Mouse (Mus musculus): ENCODE measurements at regions not wholly inside any gene's neighbourhood (a gene's known extent, or its start where the extent isn't known, plus 50 kb on each side); places are given as distances from the start of the nearest gene placed in this dataset.

- no peak overlapping the region for H3K4me3 ChIP-seq (ENCODE audit: insufficient read depth, low read length)
- TF ChIP-seq POLR2A (IDR thresholded peaks at IDR 0.05; ENCODE audit: borderline replicate concordance, low read depth, low read length): no peak
- TF ChIP-seq CTCF (IDR thresholded peaks at IDR 0.05; ENCODE audit: low read depth, low read length): no peak
- H3K4me1 ChIP-seq (ENCODE audit: control insufficient read depth, insufficient read depth, low read length): peaks cover 4% of the 10 kb centered on the region; the same call in 1 of the 2 replicates
- no peak overlapping the region for H3K27ac ChIP-seq (ENCODE audit: insufficient read depth, low read depth, low read length)
Observed at GRCm38 (mm10) chr9:41736881-41737280, 387.2 kb downstream of the Sorl1 start.

DNA sequence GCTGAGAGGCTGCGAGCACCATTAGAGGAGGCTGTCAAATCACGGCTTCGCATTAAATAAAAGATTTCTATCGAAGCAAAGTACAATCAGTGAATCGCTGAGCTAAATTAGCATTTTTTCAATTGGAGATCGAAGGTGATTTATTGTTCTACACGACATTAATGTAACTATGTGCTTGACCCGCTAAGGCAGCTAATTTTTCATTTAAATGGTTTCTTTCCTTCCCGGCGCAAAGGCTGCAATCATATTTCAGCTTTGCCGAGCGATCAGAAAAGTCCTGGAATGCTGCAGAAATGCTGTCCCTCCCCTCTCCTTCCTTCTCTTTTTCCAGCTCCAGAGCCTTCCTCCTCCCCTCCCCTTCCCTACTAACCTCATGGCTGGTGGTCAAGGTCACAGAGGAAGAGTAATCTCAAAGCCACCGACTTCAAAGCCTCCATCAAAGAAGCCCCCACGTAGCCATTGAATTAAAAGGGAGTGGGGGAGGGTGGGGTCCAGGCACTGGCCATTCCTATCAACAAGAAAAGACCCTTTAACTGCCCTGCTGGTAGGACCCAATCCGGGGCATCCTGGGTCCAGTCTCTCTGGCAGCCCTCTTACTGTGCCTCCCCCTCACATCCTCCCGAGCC lies 387.8 kb downstream of the Sorl1 start:
- peaks cover 4% of the 10 kb centered on the region; the same call in 1 of the 2 replicates for H3K4me1 ChIP-seq (ENCODE audit: control insufficient read depth, insufficient read depth, low read length)
- TF ChIP-seq CTCF (IDR thresholded peaks at IDR 0.05; ENCODE audit: low read depth, low read length): no peak
- no peak for TF ChIP-seq POLR2A (IDR thresholded peaks at IDR 0.05; ENCODE audit: borderline replicate concordance, low read depth, low read length)
- H3K27ac ChIP-seq (ENCODE audit: insufficient read depth, low read depth, low read length): no peak overlapping the region
- H3K4me3 ChIP-seq (ENCODE audit: insufficient read depth, low read length): peak overlapping the region; percentile 40

DNA sequence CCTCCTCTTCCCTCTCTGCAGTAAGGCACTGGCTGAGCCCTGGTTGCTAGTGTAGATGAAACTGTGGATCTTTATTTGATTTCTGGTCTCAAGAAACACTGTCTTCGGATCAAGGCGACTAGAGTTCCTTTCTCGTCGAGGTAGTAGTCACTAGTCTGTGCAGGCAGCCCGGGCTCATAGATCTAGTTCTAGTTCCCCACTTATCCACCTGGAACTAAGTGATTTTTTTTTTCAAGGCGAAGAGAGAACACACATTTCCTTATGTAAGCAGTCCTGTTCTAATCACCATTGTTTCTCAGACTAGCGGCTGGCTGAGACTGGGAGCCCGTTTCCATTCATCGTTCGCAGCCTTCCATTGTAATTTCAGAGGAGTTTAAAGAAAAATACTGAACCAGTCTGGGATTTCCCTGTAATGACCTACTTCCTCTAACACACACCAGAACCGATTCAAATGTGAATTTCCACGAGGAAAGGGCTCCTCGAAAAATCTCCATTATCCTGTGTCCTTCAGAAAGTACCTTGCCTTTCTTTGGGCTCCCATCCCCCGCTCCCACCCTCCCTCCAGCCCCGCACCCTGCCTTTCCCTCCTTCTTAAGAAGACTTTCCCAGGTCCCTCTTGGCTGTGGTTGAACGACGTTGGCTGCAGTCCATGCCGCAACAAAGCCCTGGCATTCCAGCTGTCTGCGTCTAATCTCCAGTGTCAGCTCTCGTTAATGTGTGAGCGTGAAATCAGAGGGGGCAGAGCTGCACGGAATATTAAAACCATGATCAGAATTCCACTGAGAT lies 388.5 kb downstream of the Sorl1 start:
- no peak for TF ChIP-seq POLR2A (IDR thresholded peaks at IDR 0.05; ENCODE audit: borderline replicate concordance, low read depth, low read length)
- TF ChIP-seq CTCF (IDR thresholded peaks at IDR 0.05; ENCODE audit: low read depth, low read length): no peak
- peaks cover 4% of the 10 kb centered on the region; the same call in 1 of the 2 replicates for H3K4me1 ChIP-seq (ENCODE audit: control insufficient read depth, insufficient read depth, low read length)
- H3K4me3 ChIP-seq (ENCODE audit: insufficient read depth, low read length): peak overlapping the region; percentile 40
- H3K27ac ChIP-seq (ENCODE audit: insufficient read depth, low read depth, low read length): no peak overlapping the region

DNA sequence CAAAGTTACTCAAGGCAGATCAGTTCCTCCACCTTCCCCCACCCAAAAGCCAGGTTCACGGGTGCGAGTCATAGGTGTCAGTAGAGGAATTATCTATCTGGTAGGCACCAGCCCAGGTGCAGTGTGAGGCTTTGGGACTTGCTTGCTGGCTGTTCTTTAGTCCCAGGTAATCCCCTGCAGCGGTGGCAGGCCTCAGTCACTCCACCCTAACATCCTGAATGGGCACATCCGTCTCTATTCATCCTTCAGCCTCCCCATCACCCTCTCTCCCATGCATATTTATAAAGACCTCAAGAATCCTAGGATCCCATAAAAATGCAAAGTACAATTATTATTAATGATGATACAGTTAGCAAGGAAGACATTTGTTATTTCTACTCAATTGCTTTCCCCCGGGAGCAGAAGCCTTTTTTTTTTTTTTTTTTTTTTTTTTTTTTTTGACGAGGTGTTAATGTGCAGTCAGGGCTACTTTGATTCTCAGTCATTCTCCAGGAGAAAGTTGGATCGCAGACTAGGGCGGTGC lies 389.1 kb downstream of the Sorl1 start:
- TF ChIP-seq CTCF (IDR thresholded peaks at IDR 0.05; ENCODE audit: low read depth, low read length) (no peak), POLR2A (IDR thresholded peaks at IDR 0.05; ENCODE audit: borderline replicate concordance, low read depth, low read length) (no peak)
- no peak overlapping the region for H3K27ac ChIP-seq (ENCODE audit: insufficient read depth, low read depth, low read length)
- peaks cover 4% of the 10 kb centered on the region; the same call in 1 of the 2 replicates for H3K4me1 ChIP-seq (ENCODE audit: control insufficient read depth, insufficient read depth, low read length)
- peak overlapping the region; percentile 40 for H3K4me3 ChIP-seq (ENCODE audit: insufficient read depth, low read length)

DNA sequence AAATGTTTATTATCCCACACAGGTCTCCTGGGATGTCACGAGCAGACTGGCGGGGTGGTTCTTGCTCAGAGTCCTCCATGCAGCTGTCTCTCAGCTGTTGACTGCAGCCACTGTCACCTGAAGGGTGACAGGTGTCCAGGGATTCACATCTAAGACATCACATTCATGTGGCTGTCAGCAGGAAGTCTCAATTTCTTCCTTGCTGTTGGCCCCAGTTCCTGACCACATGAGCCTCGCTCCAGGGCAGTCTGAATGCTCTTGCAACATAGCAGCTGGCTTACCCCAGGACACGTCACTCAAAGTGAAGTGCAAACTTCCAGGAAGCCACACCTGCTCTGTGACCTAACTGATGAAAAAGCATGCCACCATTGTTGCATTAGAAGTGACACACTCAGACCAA lies 402.5 kb downstream of the Sorl1 start:
- TF ChIP-seq CTCF (IDR thresholded peaks at IDR 0.05; ENCODE audit: low read depth, low read length) (no peak), POLR2A (IDR thresholded peaks at IDR 0.05; ENCODE audit: borderline replicate concordance, low read depth, low read length) (no peak)
- Histone ChIP-seq H3K4me3 (ENCODE audit: insufficient read depth, low read length) (no peak overlapping the region), H3K27ac (ENCODE audit: insufficient read depth, low read depth, low read length) (no peak overlapping the region), H3K4me1 (ENCODE audit: control insufficient read depth, insufficient read depth, low read length) (no peaks in the 10 kb centered on the region)

DNA sequence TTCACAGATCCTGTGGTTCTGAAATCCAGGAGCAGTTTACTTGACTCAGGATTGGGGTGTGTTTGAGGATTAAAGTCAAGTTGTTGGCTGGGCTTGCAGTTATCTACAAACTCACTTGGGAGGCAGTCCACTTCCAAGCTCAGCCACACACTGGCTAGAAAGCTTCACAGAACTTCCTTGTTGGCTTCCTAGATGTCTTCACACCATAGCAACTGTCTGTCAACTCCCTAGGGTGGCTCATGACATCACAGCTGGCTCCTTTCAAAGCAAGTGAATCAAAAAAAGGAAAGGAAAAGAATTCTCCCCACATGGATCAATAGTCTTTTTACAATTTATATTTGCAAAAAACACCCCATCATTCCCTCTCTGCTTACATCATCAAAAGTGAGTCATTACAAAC lies 408.9 kb downstream of the Sorl1 start:
- Histone ChIP-seq H3K4me1 (ENCODE audit: control insufficient read depth, insufficient read depth, low read length) (no peaks in the 10 kb centered on the region), H3K4me3 (ENCODE audit: insufficient read depth, low read length) (no peak overlapping the region), H3K27ac (ENCODE audit: insufficient read depth, low read depth, low read length) (no peak overlapping the region)
- TF ChIP-seq POLR2A (IDR thresholded peaks at IDR 0.05; ENCODE audit: borderline replicate concordance, low read depth, low read length): no peak
- TF ChIP-seq CTCF (IDR thresholded peaks at IDR 0.05; ENCODE audit: low read depth, low read length): no peak

DNA sequence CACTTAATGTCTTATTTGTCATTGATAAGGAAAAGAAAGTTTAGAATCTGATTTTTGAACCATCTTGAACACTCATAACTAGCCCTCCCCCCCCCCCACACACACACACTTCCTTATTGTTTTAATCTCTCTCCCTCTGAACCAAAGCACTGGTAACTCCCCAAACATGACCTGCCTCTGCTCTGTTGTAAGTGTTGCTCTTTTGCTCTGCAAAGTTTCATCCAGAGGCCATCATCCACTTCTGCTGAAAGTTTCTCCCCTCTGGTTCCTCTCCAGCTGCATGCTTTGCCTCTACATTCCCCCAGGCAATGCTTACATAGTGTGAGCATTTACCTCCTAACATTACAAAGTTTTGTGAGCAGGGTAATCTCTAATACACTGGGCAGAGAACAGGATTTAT lies 418.1 kb downstream of the Sorl1 start:
- Histone ChIP-seq H3K4me3 (ENCODE audit: insufficient read depth, low read length) (no peak overlapping the region), H3K27ac (ENCODE audit: insufficient read depth, low read depth, low read length) (no peak overlapping the region), H3K4me1 (ENCODE audit: control insufficient read depth, insufficient read depth, low read length) (no peaks in the 10 kb centered on the region)
- TF ChIP-seq CTCF (IDR thresholded peaks at IDR 0.05; ENCODE audit: low read depth, low read length): no peak
- TF ChIP-seq POLR2A (IDR thresholded peaks at IDR 0.05; ENCODE audit: borderline replicate concordance, low read depth, low read length): no peak

DNA sequence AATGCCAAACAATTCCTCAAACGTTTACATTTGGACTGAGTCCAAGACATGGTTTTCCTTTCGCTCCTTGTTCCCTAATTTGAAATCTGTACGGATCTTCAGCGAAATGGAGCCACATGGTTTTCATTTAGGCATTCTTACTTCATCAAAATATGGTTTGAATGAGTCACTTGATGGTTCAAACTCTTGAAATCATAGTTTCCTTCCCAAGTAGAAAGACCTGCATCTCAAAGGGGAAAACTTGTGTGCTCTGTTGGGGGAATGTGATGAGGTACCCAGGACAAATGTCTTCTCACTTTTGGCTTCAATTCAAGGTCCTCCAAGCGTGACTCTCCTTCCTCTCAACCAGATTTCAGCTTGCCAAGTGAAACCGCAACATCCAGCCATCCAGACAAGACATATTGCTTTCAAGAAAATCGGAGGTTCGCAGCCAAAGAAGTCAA lies 418.6 kb downstream of the Sorl1 start:
- Histone ChIP-seq H3K4me3 (ENCODE audit: insufficient read depth, low read length) (no peak overlapping the region), H3K4me1 (ENCODE audit: control insufficient read depth, insufficient read depth, low read length) (no peaks in the 10 kb centered on the region), H3K27ac (ENCODE audit: insufficient read depth, low read depth, low read length) (no peak overlapping the region)
- TF ChIP-seq POLR2A (IDR thresholded peaks at IDR 0.05; ENCODE audit: borderline replicate concordance, low read depth, low read length) (no peak), CTCF (IDR thresholded peaks at IDR 0.05; ENCODE audit: low read depth, low read length) (no peak)

DNA sequence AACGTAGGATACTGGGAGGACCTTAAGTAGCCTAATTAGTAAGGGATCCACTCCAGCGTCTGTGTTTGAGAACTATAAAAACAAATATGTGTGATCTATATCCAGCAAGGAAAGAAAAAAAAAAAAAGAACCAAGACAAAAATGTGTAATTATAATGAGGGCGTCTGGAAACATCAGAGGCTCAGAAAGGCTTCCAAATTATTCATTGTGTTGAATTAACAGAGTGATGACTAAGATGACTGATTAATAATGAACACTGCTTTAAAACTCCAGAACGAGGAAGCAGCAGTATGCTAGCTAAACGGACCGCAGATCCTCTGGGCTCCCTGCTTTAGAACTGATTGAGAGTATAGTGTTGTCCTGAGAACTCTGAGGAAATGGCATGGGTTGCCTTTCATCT lies 421.0 kb downstream of the Sorl1 start:
- H3K27ac ChIP-seq (ENCODE audit: insufficient read depth, low read depth, low read length): no peak overlapping the region
- H3K4me1 ChIP-seq (ENCODE audit: control insufficient read depth, insufficient read depth, low read length): no peaks in the 10 kb centered on the region
- no peak overlapping the region for H3K4me3 ChIP-seq (ENCODE audit: insufficient read depth, low read length)
- TF ChIP-seq POLR2A (IDR thresholded peaks at IDR 0.05; ENCODE audit: borderline replicate concordance, low read depth, low read length) (no peak), CTCF (IDR thresholded peaks at IDR 0.05; ENCODE audit: low read depth, low read length) (no peak)

DNA sequence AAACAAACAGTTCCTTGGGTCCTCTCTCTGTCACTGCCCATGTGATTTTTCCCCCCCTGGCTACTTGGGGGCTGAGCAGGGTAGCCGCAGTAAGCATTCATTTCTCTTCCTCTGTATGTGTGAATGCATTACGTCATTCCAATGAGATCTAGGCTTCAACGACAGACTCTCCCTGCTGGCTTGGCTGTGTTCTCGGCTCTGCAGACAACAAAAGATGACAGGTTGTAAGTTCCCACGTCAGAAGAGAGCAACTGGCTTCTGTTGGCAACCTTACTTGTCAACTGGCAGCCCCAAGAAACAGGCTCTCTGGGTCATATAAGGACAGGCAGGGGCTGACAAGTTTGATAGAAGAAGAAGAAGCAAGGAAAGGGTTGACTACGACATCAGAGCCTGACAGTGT lies 423.4 kb downstream of the Sorl1 start:
- Histone ChIP-seq H3K27ac (ENCODE audit: insufficient read depth, low read depth, low read length) (no peak overlapping the region), H3K4me3 (ENCODE audit: insufficient read depth, low read length) (no peak overlapping the region), H3K4me1 (ENCODE audit: control insufficient read depth, insufficient read depth, low read length) (no peaks in the 10 kb centered on the region)
- TF ChIP-seq CTCF (IDR thresholded peaks at IDR 0.05; ENCODE audit: low read depth, low read length) (no peak), POLR2A (IDR thresholded peaks at IDR 0.05; ENCODE audit: borderline replicate concordance, low read depth, low read length) (no peak)
